Mouse (Mus musculus): ENCODE measurements around the gene Exoc3l4.

- peak; percentile 42; the same call in 1 of the 2 replicates for TF ChIP-seq CTCF (IDR thresholded peaks at IDR 0.05; ENCODE audit: extremely low read depth, insufficient read depth, insufficient read length, insufficient replicate concordance)
- TF ChIP-seq POLR2A (IDR thresholded peaks at IDR 0.05; ENCODE audit: low read depth, low read length): no peak
These were observed 8.4 kb downstream of the Exoc3l4 start for GRCm38 (mm10) chr12:111425258-111425657.
